ENCODE assay signal across 10 mouse cellular contexts in the genomic region with DNA sequence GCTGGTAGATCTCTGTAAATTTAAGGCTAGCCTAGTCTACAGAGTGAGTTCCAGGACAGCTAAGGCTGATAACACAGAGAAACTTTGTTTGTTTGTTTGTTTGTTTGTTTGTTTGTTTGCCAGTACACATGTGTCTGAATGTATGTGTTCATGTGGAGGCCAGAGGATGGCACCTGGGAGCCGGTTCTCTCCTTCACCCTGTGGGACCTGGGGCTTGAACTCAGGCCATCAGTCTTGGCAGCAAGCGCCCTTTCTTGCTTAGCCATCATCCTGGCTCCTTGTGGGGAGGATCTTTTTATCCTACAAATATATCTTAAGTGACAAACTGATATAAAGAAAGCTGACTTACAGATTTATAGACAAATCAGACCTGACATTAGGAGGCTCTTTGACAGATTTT. TPM values are rescaled to one million over a fixed set of nuclear protein-coding genes. Genes with fewer than 3 reads are reported as not detected.
DNase-seq lines count a peak whose midpoint lies in the region; ATAC-seq and TF ChIP-seq lines count a peak whose summit lies in the region.
"Had no signal": no experiment of that assay in that cellular context is flagged by ENCODE, and none has a peak within 500 bp of the region (broad histone marks: within the 10 kb centered on the region; RNA-seq: fewer than 3 reads in every experiment).

No protein-coding gene starts in this region.

- H3K4me3 ChIP-seq in gastrocnemius, adult 2 months: peak overlapping the region; percentile 77
- H3K4me3 ChIP-seq in hindbrain, embryonic 14.5 days (replicated peaks; ENCODE audit: low read length): no peak overlapping the region
- no peak overlapping the region for H3K4me3 ChIP-seq in hindbrain, embryonic 12.5 days
- H3K4me3 ChIP-seq in neural tube, embryonic 13.5 days: no peak overlapping the region

- no peaks in the 10 kb centered on the region for H3K36me3 ChIP-seq in hindbrain, embryonic 14.5 days (replicated peaks; ENCODE audit: control insufficient read depth, insufficient read depth)
- no peaks in the 10 kb centered on the region for H3K36me3 ChIP-seq in hindbrain, embryonic 12.5 days
- H3K36me3 ChIP-seq in neural tube, embryonic 13.5 days: no peaks in the 10 kb centered on the region

- intact Hi-C loops in gastrocnemius, adult 2 months (cut with DNase I): loop anchor here (1.0 to 5.0 kb wide), 2 partner anchors 121 to 124 kb away; no protein-coding TSS in a partner anchor

- peaks cover 5% of the 10 kb centered on the region; the same call in 1 of the 2 replicates for H3K4me1 ChIP-seq in hindbrain, embryonic 14.5 days (replicated peaks; ENCODE audit: control insufficient read depth, insufficient read depth, low read length)
- H3K4me1 ChIP-seq in hindbrain, embryonic 12.5 days: peaks cover 11% of the 10 kb centered on the region
- peaks cover 31% of the 10 kb centered on the region for H3K4me1 ChIP-seq in neural tube, embryonic 13.5 days (replicated peaks)

- no peak for TF ChIP-seq CTCF in gastrocnemius, adult 2 months (IDR thresholded peaks at IDR 0.05)

- H3K9me3 ChIP-seq in hindbrain, embryonic 14.5 days (ENCODE audit: control insufficient read depth, low read length): no peaks in the 10 kb centered on the region
- H3K9me3 ChIP-seq in hindbrain, embryonic 12.5 days (replicated peaks): no peaks in the 10 kb centered on the region
- no peaks in the 10 kb centered on the region for H3K9me3 ChIP-seq in neural tube, embryonic 13.5 days

- H3K4me2 ChIP-seq in hindbrain, embryonic 14.5 days (replicated peaks): no peak overlapping the region
- H3K4me2 ChIP-seq in hindbrain, embryonic 12.5 days (replicated peaks): no peak overlapping the region
- H3K4me2 ChIP-seq in neural tube, embryonic 13.5 days: no peak overlapping the region

- peak overlapping the region; percentile 83 for H3K27ac ChIP-seq in gastrocnemius, adult 2 months
- H3K27ac ChIP-seq in hindbrain, embryonic 14.5 days: 0 out of 2 replicates have a peak overlapping the region, but pooled peaks have one; percentile 47
- no peak overlapping the region for H3K27ac ChIP-seq in hindbrain, embryonic 12.5 days
- peak overlapping the region; percentile 49 for H3K27ac ChIP-seq in neural tube, embryonic 13.5 days (replicated peaks)
- H3K27ac ChIP-seq: liver, embryonic 14.5 days had no signal

- WGBS in hindbrain, embryonic 14.5 days: 76% methylated on average over 2 of the region's 2 CpGs
- 76% methylated on average over 2 of the region's 2 CpGs for WGBS in hindbrain, embryonic 12.5 days
- 77% methylated on average over 2 of the region's 2 CpGs for WGBS in neural tube, embryonic 13.5 days

- H3K27me3 ChIP-seq in hindbrain, embryonic 14.5 days (ENCODE audit: control insufficient read depth, insufficient read depth, low read length): no peaks in the 10 kb centered on the region
- no peaks in the 10 kb centered on the region for H3K27me3 ChIP-seq in hindbrain, embryonic 12.5 days
- H3K27me3 ChIP-seq in neural tube, embryonic 13.5 days: no peaks in the 10 kb centered on the region
- H3K27me3 ChIP-seq: Patski had no signal

- H3K9ac ChIP-seq in hindbrain, embryonic 14.5 days: no peak overlapping the region
- no peak overlapping the region for H3K9ac ChIP-seq in hindbrain, embryonic 12.5 days
- H3K9ac ChIP-seq in neural tube, embryonic 13.5 days: no peak overlapping the region
- H3K9ac ChIP-seq: liver, embryonic 14.5 days had no signal

- ATAC-seq in hindbrain, embryonic 14.5 days (ENCODE audit: low FRiP score): no peak
- no peak for ATAC-seq in hindbrain, embryonic 12.5 days (ENCODE audit: low FRiP score)
- ATAC-seq in neural tube, embryonic 13.5 days (ENCODE audit: low read depth): no peak

- DNase-seq in adrenal gland, adult 2 months: peak; percentile 15
- DNase-seq in adrenal gland, adult 18-20 months (ENCODE audit: low spot score in 2 of 2): no peak
- peak; percentile 40 for DNase-seq in gastrocnemius, adult 2 months
- DNase-seq in gastrocnemius, postnatal 10 days: no peak
- no peak for DNase-seq in hindbrain, embryonic 14.5 days (ENCODE audit: low spot score)
- no peak for DNase-seq in neural tube, embryonic 10.5 days (ENCODE audit: extremely low spot score, low spot score)

RNA-seq across cellular contexts. Expression of a gene that starts 44.8 kb away (rescaled TPM):
- total RNA-seq in adrenal gland, adult 2 months (2021): 1 to 10 TPM; 5.8 to 6.7 TPM
- polyA plus RNA-seq in adrenal gland, adult 2 months (2012; rRNA removed): 0.51 and 0.68 TPM in 2 replicates
- total RNA-seq in adrenal gland, adult 18-20 months (2021): 1 to 10 TPM; 5.5 to 6.9 TPM
- 1 to 10 TPM; 4.6 to 6.1 TPM for total RNA-seq in gastrocnemius, adult 2 months (2021)
- 10 to 100 TPM in 1 of 2 experiments, 1 to 10 TPM in 1; 9.0 to 10.7 TPM for total RNA-seq in gastrocnemius, postnatal 10 days (2021)
- 6.4 and 6.7 TPM in 2 replicates for polyA plus RNA-seq in hindbrain, embryonic 14.5 days (2014; fragmentation: Nextera tagmentation; extraction: Ambion mirVana)
- polyA plus RNA-seq in hindbrain, embryonic 12.5 days (2016; fragmentation: Nextera tagmentation; extraction: Ambion mirVana): 5.6 and 6.0 TPM in 2 replicates
- polyA plus RNA-seq in neural tube, embryonic 13.5 days (2015; fragmentation: Nextera tagmentation; extraction: Ambion mirVana): 4.5 and 5.6 TPM in 2 replicates

Comparison
In these comparisons a context has a peak if more than half of its experiments do, and no peak if none do; other contexts are left out.
1. DNase-seq: peak in adrenal gland, adult 2 months (single experiment) and gastrocnemius, adult 2 months (single experiment); none in adrenal gland, adult 18-20 months (0 of 2), gastrocnemius, postnatal 10 days (single experiment), hindbrain, embryonic 14.5 days (single experiment) and neural tube, embryonic 10.5 days (single experiment).